Mouse (Mus musculus) intestine, embryonic 14.5 days (tissue): Measurements from ENCODE around the gene Peli2. TPM values are rescaled to one million over a fixed set of nuclear protein-coding genes. Genes with fewer than 3 reads are reported as not detected.
A peak's percentile ranks its signal among the peaks of the same experiment; 100 is the strongest.
"Not testable (repeated sequence)": the region's sequence is repeated elsewhere in the genome, so short reads cannot be mapped to it uniquely, and the experiment has no call there.

ENCODE experiments used
- ATAC-seq: fragments of 200-750 bp; cut with Nextera tagmentation; replicated peaks from 2 replicates; pipeline ENCODE4 v1.8.0; 2017; ENCODE audit warnings: low read depth, moderate number of reproducible peaks, moderate TSS enrichment, moderate library complexity; ENCODE audit not compliant: low FRiP score, low TSS enrichment
- DNase-seq: peaks from one replicate; pipeline ENCODE4 v3.0.0-alpha.2; 2018; ENCODE audit warnings: low spot score
- H3K27ac ChIP-seq: fragments of 300-500 bp; sonication (generic); 2 replicates; pipeline ENCODE4 v1.5.1; 2014; ENCODE audit warnings: low read depth, mild to moderate bottlenecking, control low read depth
- H3K27me3 ChIP-seq: fragments of 300-500 bp; sonication (generic); replicated peaks from 2 replicates; pipeline ENCODE4 v1.6.1; 2014; ENCODE audit warnings: low read length, control low read depth; ENCODE audit not compliant: control insufficient read depth, insufficient read depth
- H3K36me3 ChIP-seq: fragments of 300-500 bp; sonication (generic); 2 replicates; pipeline ENCODE4 v1.6.1; 2014; ENCODE audit warnings: low read length, control low read depth; ENCODE audit not compliant: control insufficient read depth, insufficient read depth
- H3K4me1 ChIP-seq: fragments of 300-500 bp; sonication (generic); replicated peaks from 2 replicates; pipeline ENCODE4 v1.6.1; 2014; ENCODE audit warnings: low read length, control low read depth, mixed read lengths; ENCODE audit not compliant: control insufficient read depth, insufficient read depth
- H3K4me2 ChIP-seq: fragments of 300-500 bp; sonication (generic); 2 replicates; pipeline ENCODE4 v1.6.1; 2014; ENCODE audit warnings: low read length
- H3K4me3 ChIP-seq: fragments of 300-500 bp; sonication (generic); 2 replicates; pipeline ENCODE4 v1.5.1; 2014; ENCODE audit warnings: low read depth, low read length, control low read depth, mixed read lengths
- H3K9ac ChIP-seq: fragments of 300-500 bp; sonication (generic); 2 replicates; pipeline ENCODE4 v1.6.1; 2014; ENCODE audit warnings: mild to moderate bottlenecking, low read length
- H3K9me3 ChIP-seq: fragments of 300-500 bp; sonication (generic); 2 replicates; pipeline ENCODE4 v1.6.1; 2016; ENCODE audit warnings: low read length, control low read depth; ENCODE audit not compliant: control insufficient read depth
- WGBS: fragments of 180-500 bp; shearing (Covaris S2); extraction: QIAGEN DNeasy Blood & Tissue Kit; methylation state at CpG from one replicate; pipeline ENCODE4 v1.1.7; 2014; 5-methylcytosine and 5-hydroxymethylcytosine counted together
- polyA plus RNA-seq: library from polyadenylated mRNA; unstranded; fragments of >200 nt; fragmentation: Nextera tagmentation; extraction: Ambion mirVana; gene quantifications from 2 replicates; pipeline ENCODE4 v1.2.1, GENCODE M21; 2014

The Peli2 gene
- polyA plus RNA-seq, result 6.6 and 6.7 TPM in 2 replicates

GRCm38 (mm10) chr14:48120752-48121528 is at the start of gene Peli2:
Gene Peli2, plus strand, starts transcription at chr14:48120823.
- ATAC-seq (peak; percentile 84), DNase-seq (peak; percentile 86)
- Histone ChIP-seq H3K4me2 (peak within 1 kb of the TSS; percentile 89), H3K4me3 (peak within 1 kb of the TSS; percentile 75), H3K4me1 (peaks cover 39% of the 10 kb centered on the region), H3K9ac (peak within 1 kb of the TSS; percentile 82), H3K27me3 (no peaks in the 10 kb centered on the region), H3K27ac (peak within 1 kb of the TSS; percentile 85), H3K36me3 (no peaks in the 10 kb centered on the region), H3K9me3 (no peaks in the 10 kb centered on the region)
- WGBS, result under 1% methylated on average over 96 of the region's 117 CpGs

GRCm38 (mm10) chr14:48072104-48072503 is 48.5 kb upstream of the Peli2 start:
- WGBS, result 74% methylated on average over 4 of the region's 4 CpGs
- no peak overlapping the region for H3K27ac ChIP-seq
- H3K9me3 ChIP-seq, result no peaks in the 10 kb centered on the region
- no peaks in the 10 kb centered on the region for H3K4me1 ChIP-seq
- no peaks in the 10 kb centered on the region for H3K27me3 ChIP-seq
- no peak for DNase-seq
- ATAC-seq, result no peak
- no peak overlapping the region for H3K4me3 ChIP-seq
- no peaks in the 10 kb centered on the region for H3K36me3 ChIP-seq
- no peak overlapping the region for H3K9ac ChIP-seq
- H3K4me2 ChIP-seq, result no peak overlapping the region

GRCm38 (mm10) chr14:48073247-48074161 is 47.1 kb upstream of the Peli2 start:
- ATAC-seq (no peak), DNase-seq (peak; percentile 54)
- H3K27ac ChIP-seq, result no peak overlapping the region
- no peaks in the 10 kb centered on the region for H3K9me3 ChIP-seq
- WGBS, result 54% methylated on average over 24 of the region's 24 CpGs
- H3K9ac ChIP-seq, result no peak overlapping the region
- H3K4me2 ChIP-seq, result no peak overlapping the region
- no peak overlapping the region for H3K4me3 ChIP-seq
- no peaks in the 10 kb centered on the region for H3K36me3 ChIP-seq
- no peaks in the 10 kb centered on the region for H3K27me3 ChIP-seq
- no peaks in the 10 kb centered on the region for H3K4me1 ChIP-seq

GRCm38 (mm10) chr14:48079574-48079973 is 41.0 kb upstream of the Peli2 start:
- not testable (repeated sequence) for ATAC-seq

GRCm38 (mm10) chr14:48083836-48084812 is 36.5 kb upstream of the Peli2 start:
- no peak overlapping the region for H3K27ac ChIP-seq

More at GRCm38 (mm10) chr14:48079574-48079973, 41.0 kb upstream of the Peli2 start:
- H3K36me3 ChIP-seq, H3K4me2 ChIP-seq, H3K4me1 ChIP-seq, H3K27me3 ChIP-seq, H3K9ac ChIP-seq, H3K9me3 ChIP-seq, H3K27ac ChIP-seq, DNase-seq, H3K4me3 ChIP-seq: not testable (repeated sequence)
- WGBS, result 94% methylated on average over 17 of the region's 17 CpGs

GRCm38 (mm10) chr14:48086682-48087297 is 33.8 kb upstream of the Peli2 start:
- Histone ChIP-seq H3K4me2 (no peak overlapping the region), H3K27ac (no peak overlapping the region), H3K4me3 (no peak overlapping the region), H3K9ac (no peak overlapping the region), H3K36me3 (no peaks in the 10 kb centered on the region), H3K9me3 (no peaks in the 10 kb centered on the region), H3K27me3 (no peaks in the 10 kb centered on the region), H3K4me1 (no peaks in the 10 kb centered on the region)
- DNase-seq (no peak), ATAC-seq (no peak)
- 49% methylated on average over 7 of the region's 7 CpGs for WGBS

More at GRCm38 (mm10) chr14:48083836-48084812, 36.5 kb upstream of the Peli2 start:
- no peaks in the 10 kb centered on the region for H3K36me3 ChIP-seq
- ATAC-seq (no peak), DNase-seq (no peak)
- 25% methylated on average over 14 of the region's 14 CpGs for WGBS
- H3K9ac ChIP-seq, result no peak overlapping the region
- H3K4me3 ChIP-seq, result no peak overlapping the region
- H3K9me3 ChIP-seq, result no peaks in the 10 kb centered on the region
- H3K4me2 ChIP-seq, result no peak overlapping the region
- H3K27me3 ChIP-seq, result no peaks in the 10 kb centered on the region
- H3K4me1 ChIP-seq, result no peaks in the 10 kb centered on the region

- Histone ChIP-seq H3K36me3 (no peaks in the 10 kb centered on the region), H3K4me3 (no peak overlapping the region), H3K9me3 (no peaks in the 10 kb centered on the region), H3K27me3 (no peaks in the 10 kb centered on the region), H3K27ac (no peak overlapping the region), H3K4me1 (no peaks in the 10 kb centered on the region), H3K9ac (no peak overlapping the region), H3K4me2 (no peak overlapping the region)
- WGBS, result 68% methylated on average over 8 of the region's 8 CpGs
- no peak for ATAC-seq
- DNase-seq, result no peak
These were observed 33.3 kb upstream of the Peli2 start for GRCm38 (mm10) chr14:48087298-48087830.
